Mouse (Mus musculus): ENCODE data around the gene Gm20479.

- TF ChIP-seq POLR2A (IDR thresholded peaks at IDR 0.05; ENCODE audit: low read depth, low read length) (no peak), CTCF (conservative IDR thresholded peaks at IDR 0.05 in 1 of 2, IDR thresholded peaks at IDR 0.05 in 1 of 2; ENCODE audit: low read depth in 2 of 2, low read length in 2 of 2) (no peak), EP300 (IDR thresholded peaks at IDR 0.05; ENCODE audit: low read length) (no peak), MYC (IDR thresholded peaks at IDR 0.05; ENCODE audit: low read depth, low read length) (no peak), NELFE (IDR thresholded peaks at IDR 0.05; ENCODE audit: low read depth, low read length) (no peak), E2F4 (IDR thresholded peaks at IDR 0.05; ENCODE audit: insufficient replicate concordance, low read depth, low read length) (no peak), MAFK (IDR thresholded peaks at IDR 0.05; ENCODE audit: insufficient replicate concordance, low read length) (no peak), MAX (IDR thresholded peaks at IDR 0.05; ENCODE audit: low read length) (no peak)
Observed at GRCm38 (mm10) chr7:27319411-27319810, 37.8 kb downstream of the Gm20479 start.
